Mouse (Mus musculus) hindbrain, embryonic 16.5 days (tissue): Measurements from ENCODE around the gene Cox5a. TPM values are rescaled to one million over a fixed set of nuclear protein-coding genes. Genes with fewer than 3 reads are reported as not detected.

Experiments
- ATAC-seq: fragments of 200-750 bp; cut with Nextera tagmentation; 2 replicates; pipeline ENCODE4 v1.8.0; 2017; ENCODE audit warnings: moderate TSS enrichment, moderate library complexity
- H3K27ac ChIP-seq: fragments of 300-500 bp; sonication (generic); 2 replicates; pipeline ENCODE4 v1.5.1; 2014; ENCODE audit warnings: low read depth, mild to moderate bottlenecking, control low read depth, low read length, moderate library complexity
- H3K27me3 ChIP-seq: fragments of 300-500 bp; sonication (generic); replicated peaks from 2 replicates; pipeline ENCODE4 v1.6.1; 2014; ENCODE audit warnings: low read length; ENCODE audit not compliant: control insufficient read depth, insufficient read depth
- H3K36me3 ChIP-seq: fragments of 300-500 bp; sonication (generic); 2 replicates; pipeline ENCODE4 v1.6.1; 2014; ENCODE audit warnings: mild to moderate bottlenecking, low read length, moderate library complexity, mixed read lengths; ENCODE audit not compliant: control insufficient read depth, insufficient read depth
- H3K4me1 ChIP-seq: fragments of 300-500 bp; sonication (generic); 2 replicates; pipeline ENCODE4 v1.6.1; 2014; ENCODE audit warnings: low read depth, low read length; ENCODE audit not compliant: control insufficient read depth, insufficient read depth
- H3K4me2 ChIP-seq: fragments of 300-500 bp; sonication (generic); 2 replicates; pipeline ENCODE4 v1.6.1; 2014; ENCODE audit warnings: mild to moderate bottlenecking, low read length, control low read depth, moderate library complexity
- H3K4me3 ChIP-seq: fragments of 300-500 bp; sonication (generic); 2 replicates; pipeline ENCODE4 v1.5.1; 2014; ENCODE audit warnings: mild to moderate bottlenecking, low read length, control low read depth, moderate library complexity
- H3K9ac ChIP-seq: fragments of 300-500 bp; sonication (generic); 2 replicates; pipeline ENCODE4 v1.6.1; 2014; ENCODE audit warnings: low read depth, mild to moderate bottlenecking, control low read depth, low read length, moderate library complexity
- H3K9me3 ChIP-seq: fragments of 300-500 bp; sonication (generic); 2 replicates; pipeline ENCODE4 v1.6.1; 2014; ENCODE audit warnings: mild to moderate bottlenecking, low read length, moderate library complexity; ENCODE audit not compliant: control insufficient read depth
- WGBS: fragments of 180-500 bp; shearing (Covaris S2); extraction: QIAGEN DNeasy Blood & Tissue Kit; methylation state at CpG from one replicate; pipeline ENCODE4 v1.1.7; 2014; 5-methylcytosine and 5-hydroxymethylcytosine counted together
- polyA plus RNA-seq: library from polyadenylated mRNA; unstranded; fragments of >200 nt; fragmentation: Nextera tagmentation; extraction: Ambion mirVana; gene quantifications from 2 replicates; pipeline ENCODE4 v1.2.1, GENCODE M21; 2015

Cox5a gene
- 890 and 1,047 TPM in 2 replicates for polyA plus RNA-seq

DNA sequence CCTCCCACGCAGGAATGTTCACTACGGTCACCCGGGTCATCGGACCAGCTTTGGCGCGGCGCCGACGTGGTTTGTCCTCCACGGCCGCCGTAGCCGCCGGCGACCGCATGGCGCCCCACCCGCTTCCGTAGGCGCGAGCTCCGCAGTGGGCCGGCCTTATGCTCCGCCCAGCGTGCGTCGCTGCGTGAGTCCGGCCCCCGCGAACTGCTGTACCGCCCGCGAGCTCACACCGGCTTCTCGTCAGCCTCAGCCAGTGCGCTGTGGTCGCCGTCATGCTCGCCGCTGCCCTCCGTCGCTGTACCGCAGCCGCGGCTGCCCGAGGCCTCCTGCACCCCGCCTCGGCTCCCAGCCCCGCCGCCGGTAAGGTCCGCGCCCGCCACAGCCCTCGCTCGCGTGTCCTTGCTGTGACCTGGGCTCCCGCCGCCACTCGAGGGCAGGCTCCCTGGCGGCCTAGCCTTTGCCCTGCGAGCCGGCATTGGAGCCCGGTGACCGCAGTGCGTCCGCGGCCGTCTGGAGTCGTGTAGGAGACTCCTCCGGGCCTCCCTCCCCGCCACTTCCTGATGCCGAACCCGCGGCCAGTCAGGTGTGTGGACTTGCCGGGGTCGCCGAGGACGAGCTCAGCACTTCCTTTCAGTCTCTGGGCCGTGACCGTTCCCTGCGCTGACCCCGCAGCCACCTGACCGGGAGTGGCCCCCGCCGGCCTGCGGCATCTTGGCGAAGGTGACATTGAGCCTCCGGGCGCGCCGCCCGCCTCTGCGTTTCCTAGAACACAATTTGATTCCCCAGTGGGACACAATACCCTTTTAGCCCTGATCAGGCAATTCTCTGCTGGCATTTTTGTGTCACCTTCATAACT lies at the start of gene Cox5a:
TSS of gene Cox5a (plus strand) at position 219 of the 856 bp plus-strand sequence.
- Histone ChIP-seq H3K4me2 (peak within 1 kb of the TSS; percentile 79), H3K27me3 (no peaks in the 10 kb centered on the region), H3K4me1 (peaks cover 26% of the 10 kb centered on the region), H3K4me3 (peak within 1 kb of the TSS; percentile 98), H3K9me3 (no peaks in the 10 kb centered on the region), H3K27ac (peak within 1 kb of the TSS; percentile 95), H3K36me3 (no peaks in the 10 kb centered on the region), H3K9ac (peak within 1 kb of the TSS; percentile 98)
- peak; percentile 96 for ATAC-seq
- WGBS, result under 1% methylated on average over 95 of the region's 95 CpGs

DNA sequence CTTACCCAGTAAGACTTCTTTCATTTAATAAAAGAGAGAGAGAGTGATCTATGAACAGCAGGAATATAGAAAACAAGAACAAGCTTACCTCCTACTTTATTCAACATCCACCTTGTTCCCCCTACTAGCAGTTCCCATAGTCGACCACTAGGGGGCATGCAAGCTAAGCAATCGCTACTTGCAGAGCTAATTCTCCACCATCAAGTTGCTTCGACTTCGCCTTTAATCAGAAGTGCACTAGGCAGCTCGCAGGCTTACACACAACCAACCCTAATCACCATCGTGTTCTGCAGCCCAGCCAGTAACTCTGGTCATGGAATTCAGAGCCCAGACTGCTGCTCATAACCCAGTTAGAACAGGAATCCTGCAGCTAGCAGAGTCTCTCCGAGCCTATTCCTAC lies 35.3 kb upstream of the Cox5a start:
- Histone ChIP-seq H3K27me3 (peaks cover 2% of the 10 kb centered on the region; the same call in 1 of the 2 replicates), H3K36me3 (no peaks in the 10 kb centered on the region), H3K27ac (no peak overlapping the region), H3K9me3 (no peaks in the 10 kb centered on the region), H3K9ac (peak overlapping the region; percentile 33), H3K4me3 (no peak overlapping the region), H3K4me2 (peak overlapping the region; percentile 32; the same call in 1 of the 2 replicates), H3K4me1 (peaks cover 3% of the 10 kb centered on the region)
- ATAC-seq, result peak; percentile 61; the same call in 1 of the 2 replicates
- 15% methylated on average over 7 of the region's 7 CpGs for WGBS

DNA sequence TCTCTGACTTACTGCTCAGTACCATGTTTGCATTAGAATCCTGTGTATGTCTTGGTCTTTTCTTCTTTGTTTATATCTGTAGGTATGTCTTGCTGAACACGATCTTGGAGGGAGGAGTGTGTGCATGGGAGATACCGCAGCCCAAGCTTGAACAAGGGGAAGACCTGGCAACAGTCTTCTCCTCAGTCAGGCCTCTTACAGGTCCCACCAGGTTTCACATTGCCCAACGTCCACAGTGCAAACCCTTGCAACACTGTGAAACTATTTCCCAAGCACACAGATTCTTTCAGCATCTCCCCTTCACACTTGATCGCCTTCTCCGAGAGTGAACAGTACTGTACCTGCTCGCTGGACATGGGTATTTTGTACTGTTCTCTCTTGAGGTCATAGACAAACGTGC lies 33.3 kb upstream of the Cox5a start:
- Histone ChIP-seq H3K27ac (no peak overlapping the region), H3K4me1 (peaks cover 3% of the 10 kb centered on the region), H3K4me3 (no peak overlapping the region), H3K36me3 (no peaks in the 10 kb centered on the region), H3K9ac (no peak overlapping the region), H3K9me3 (no peaks in the 10 kb centered on the region), H3K4me2 (no peak overlapping the region), H3K27me3 (peaks cover 2% of the 10 kb centered on the region; the same call in 1 of the 2 replicates)
- no peak for ATAC-seq
- 75% methylated on average over 7 of the region's 7 CpGs for WGBS

DNA sequence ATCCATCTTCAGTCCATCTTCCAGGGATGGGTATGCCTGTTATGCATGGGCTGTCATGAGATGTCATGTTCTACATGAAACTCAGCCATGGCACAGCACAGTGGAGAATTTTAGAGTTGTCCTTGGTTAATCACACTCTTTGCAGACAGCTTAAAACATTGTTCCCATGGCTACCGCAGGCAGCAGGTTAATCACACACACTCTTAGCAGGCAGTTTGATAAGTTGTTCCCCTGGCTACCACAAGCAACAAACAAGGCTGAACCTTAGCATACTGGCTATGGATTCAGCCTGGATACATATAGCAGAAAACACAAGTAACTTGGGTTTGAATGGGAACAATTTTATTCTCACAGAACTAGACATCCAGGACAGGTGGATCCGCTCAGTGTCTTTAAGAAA lies 27.5 kb upstream of the Cox5a start:
- H3K27ac ChIP-seq, result no peak overlapping the region
- no peak overlapping the region for H3K4me2 ChIP-seq
- H3K27me3 ChIP-seq, result no peaks in the 10 kb centered on the region; the same call in 1 of the 2 replicates
- H3K36me3 ChIP-seq, result no peaks in the 10 kb centered on the region
- H3K4me3 ChIP-seq, result no peak overlapping the region
- no peak overlapping the region for H3K9ac ChIP-seq
- peaks cover under 1% of the 10 kb centered on the region; the same call in 1 of the 2 replicates for H3K4me1 ChIP-seq
- no peak for ATAC-seq
- WGBS, result 92% methylated on average over 2 of the region's 2 CpGs
- no peaks in the 10 kb centered on the region for H3K9me3 ChIP-seq

DNA sequence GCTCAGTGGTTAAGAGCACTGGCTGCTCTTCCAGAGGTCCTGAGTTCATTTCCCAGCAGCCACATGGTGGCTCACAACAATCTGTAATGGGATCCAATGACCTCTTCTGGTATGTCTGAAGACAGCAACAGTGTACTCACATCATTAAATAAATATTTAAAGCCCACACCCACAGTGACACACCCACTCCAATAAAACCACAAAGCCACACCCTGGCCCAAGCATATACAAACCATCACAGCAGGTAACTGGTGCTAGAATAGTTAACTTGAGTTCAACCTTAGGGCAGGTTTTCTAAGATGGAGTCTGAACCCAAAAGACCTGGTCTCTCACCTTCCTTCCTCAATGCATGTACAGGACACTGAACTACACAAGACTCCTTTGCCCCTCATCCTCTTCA lies 26.1 kb upstream of the Cox5a start:
- Histone ChIP-seq H3K4me3 (no peak overlapping the region), H3K36me3 (no peaks in the 10 kb centered on the region), H3K27me3 (peaks cover 4% of the 10 kb centered on the region; the same call in 1 of the 2 replicates), H3K4me2 (no peak overlapping the region), H3K4me1 (peaks cover 3% of the 10 kb centered on the region; the same call in 1 of the 2 replicates), H3K9me3 (no peaks in the 10 kb centered on the region), H3K27ac (no peak overlapping the region), H3K9ac (no peak overlapping the region)
- ATAC-seq, result no peak

DNA sequence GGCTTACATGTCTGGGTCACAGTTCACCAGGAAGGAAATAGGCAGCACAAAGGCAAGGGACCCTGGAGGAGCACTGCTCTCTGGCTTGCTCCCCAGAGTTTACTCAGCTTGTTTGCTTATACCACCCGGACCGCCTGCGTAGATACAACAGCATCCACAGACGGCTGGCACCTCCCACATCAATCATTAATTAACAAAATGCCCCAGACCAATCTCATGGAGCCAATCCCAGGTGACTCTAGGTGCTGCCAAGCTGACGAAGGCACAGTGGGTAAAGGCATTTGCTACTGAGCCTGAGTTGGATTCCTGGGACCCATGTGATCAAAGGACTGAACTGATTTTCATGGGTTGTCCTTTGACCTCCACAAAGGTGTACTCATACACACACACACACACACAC lies 23.8 kb upstream of the Cox5a start:
- H3K36me3 ChIP-seq, result no peaks in the 10 kb centered on the region
- H3K27me3 ChIP-seq, result peaks cover 7% of the 10 kb centered on the region
- 62% methylated on average over 5 of the region's 5 CpGs for WGBS
- ATAC-seq, result no peak
- no peak overlapping the region for H3K4me2 ChIP-seq
- H3K4me3 ChIP-seq, result no peak overlapping the region
- H3K9ac ChIP-seq, result no peak overlapping the region
- no peaks in the 10 kb centered on the region for H3K9me3 ChIP-seq
- H3K4me1 ChIP-seq, result peaks cover 17% of the 10 kb centered on the region
- no peak overlapping the region for H3K27ac ChIP-seq

DNA sequence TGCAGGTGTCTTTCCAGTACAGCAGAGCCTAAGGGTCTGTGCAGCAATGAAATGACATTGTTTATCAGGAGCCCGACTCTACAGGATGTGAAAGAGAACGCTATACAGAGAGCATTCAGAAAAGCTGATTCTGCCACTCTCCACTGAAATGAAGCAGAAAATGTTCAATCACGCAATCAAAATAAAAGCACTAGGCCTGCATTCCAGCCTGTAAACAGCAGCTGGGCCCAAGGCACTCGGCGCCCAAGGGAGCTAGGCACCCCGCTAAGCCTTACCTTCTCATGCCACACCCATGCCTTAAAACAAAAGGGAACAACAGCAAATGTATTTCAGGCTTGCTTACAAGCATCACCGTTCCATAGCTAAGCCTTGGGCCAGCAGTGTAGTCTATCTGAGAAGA lies 22.5 kb upstream of the Cox5a start:
- H3K4me3 ChIP-seq, result no peak overlapping the region
- no peaks in the 10 kb centered on the region for H3K9me3 ChIP-seq
- no peak overlapping the region; the same call in 1 of the 2 replicates for H3K9ac ChIP-seq
- H3K27ac ChIP-seq, result peak overlapping the region; percentile 31; the same call in 1 of the 2 replicates
- WGBS, result 40% methylated on average over 7 of the region's 7 CpGs
- H3K27me3 ChIP-seq, result peaks cover 11% of the 10 kb centered on the region
- no peaks in the 10 kb centered on the region for H3K36me3 ChIP-seq
- H3K4me2 ChIP-seq, result no peak overlapping the region
- peaks cover 30% of the 10 kb centered on the region for H3K4me1 ChIP-seq
- ATAC-seq, result no peak

DNA sequence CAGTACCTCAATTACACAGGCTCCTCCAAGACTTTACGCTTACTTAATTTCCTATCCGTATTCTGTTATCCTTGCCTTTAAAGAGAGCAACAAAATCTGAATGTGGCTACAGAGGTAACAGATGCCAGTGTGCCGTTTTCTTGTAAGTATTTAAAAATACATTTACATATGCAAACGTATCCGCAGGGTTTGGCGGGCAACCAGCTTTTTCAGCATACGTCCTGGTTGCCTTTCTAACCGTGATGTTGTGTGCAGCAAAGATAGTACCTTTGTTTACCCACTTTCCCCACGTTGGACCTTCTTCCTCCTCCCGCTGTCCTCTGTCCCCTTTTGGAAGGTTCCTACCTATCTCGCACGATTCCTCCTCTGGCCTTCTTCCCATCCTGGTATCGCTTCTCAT lies 19.6 kb upstream of the Cox5a start:
- 6% methylated on average over 13 of the region's 13 CpGs for WGBS

DNA sequence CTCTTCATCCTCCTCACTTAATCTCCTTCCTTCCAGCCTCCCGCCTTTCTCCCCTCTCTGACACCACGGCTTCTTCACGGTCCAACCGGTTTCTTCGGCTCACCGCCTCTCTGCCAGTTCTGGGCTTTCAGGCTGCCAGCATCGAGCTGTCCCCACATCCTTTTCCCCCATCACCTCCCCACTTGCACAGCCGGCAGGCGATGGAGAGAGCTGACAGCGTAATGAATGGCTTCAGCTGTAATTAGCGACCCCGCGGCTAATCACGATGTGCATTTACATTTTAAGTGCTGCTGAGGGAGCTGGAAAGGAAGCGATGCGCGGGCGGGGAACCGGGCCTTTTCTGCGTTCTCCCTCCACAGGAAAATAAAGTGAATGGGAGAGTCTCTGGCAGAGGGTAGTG lies 19.2 kb upstream of the Cox5a start:
- ATAC-seq, result peak; percentile 76
- no peaks in the 10 kb centered on the region for H3K9me3 ChIP-seq
- no peaks in the 10 kb centered on the region for H3K36me3 ChIP-seq
- H3K4me1 ChIP-seq, result peaks cover 49% of the 10 kb centered on the region
- peak overlapping the region; percentile 23 for H3K4me3 ChIP-seq
- under 1% methylated on average over 20 of the region's 20 CpGs for WGBS
- H3K27me3 ChIP-seq, result peaks cover 25% of the 10 kb centered on the region
- H3K27ac ChIP-seq, result peak overlapping the region; percentile 72
- H3K4me2 ChIP-seq, result peak overlapping the region; percentile 96
- H3K9ac ChIP-seq, result peak overlapping the region; percentile 42; the same call in 1 of the 2 replicates

More for the DNA sequence above, 19.6 kb upstream of the Cox5a start:
- peaks cover 25% of the 10 kb centered on the region for H3K27me3 ChIP-seq
- peak overlapping the region; percentile 96 for H3K4me2 ChIP-seq
- H3K9me3 ChIP-seq, result no peaks in the 10 kb centered on the region
- peak overlapping the region; percentile 23 for H3K4me3 ChIP-seq
- peak overlapping the region; percentile 72 for H3K27ac ChIP-seq
- H3K36me3 ChIP-seq, result no peaks in the 10 kb centered on the region
- ATAC-seq, result no peak
- H3K9ac ChIP-seq, result peak overlapping the region; percentile 42; the same call in 1 of the 2 replicates
- peaks cover 49% of the 10 kb centered on the region for H3K4me1 ChIP-seq
